26 mouse cellular contexts compared by ENCODE assay signal in the genomic region with DNA sequence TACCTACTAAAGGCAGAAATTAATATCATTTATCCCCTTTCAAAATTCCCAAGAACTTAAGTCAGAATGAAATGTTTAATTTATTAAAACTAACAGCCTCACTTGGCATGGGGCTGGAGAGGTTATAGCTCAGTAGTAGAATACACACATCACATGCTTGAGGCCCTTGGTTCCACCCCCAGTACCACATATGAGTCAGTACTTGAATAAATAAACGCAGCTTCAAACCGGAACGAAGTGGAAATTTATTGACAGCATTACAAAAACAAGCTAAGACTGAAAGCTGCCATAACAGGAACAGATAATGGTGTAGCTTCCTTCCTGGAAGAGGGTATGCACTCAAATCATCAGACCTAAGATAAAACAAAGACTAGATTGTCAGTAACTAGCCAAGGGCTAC. TPM values are rescaled to one million over a fixed set of nuclear protein-coding genes. Genes with fewer than 3 reads are reported as not detected.
"Had no signal": no experiment of that assay in that cellular context is flagged by ENCODE, and none has a peak within 500 bp of the region (broad histone marks: within the 10 kb centered on the region; RNA-seq: fewer than 3 reads in every experiment).

No protein-coding gene starts in this region.

- ATAC-seq: liver, postnatal 0 days; lung, postnatal 0 days; midbrain, embryonic 15.5 days had no signal

- DNase-seq: kidney, adult 2 months; kidney, postnatal 25 days; layer of hippocampus, adult 9-11 months; layer of hippocampus, postnatal 36 days; left cerebral cortex, postnatal 4 days; liver, postnatal 0 days; lung, embryonic 14.5 days; right cerebral cortex, postnatal 14 days; spleen, adult 18-20 months; thymus, postnatal 25 days had no signal

- H3K27me3 ChIP-seq: limb, embryonic 12.5 days; limb, embryonic 15.5 days; midbrain, embryonic 12.5 days; midbrain, embryonic 15.5 days; neural tube, embryonic 13.5 days; stomach, embryonic 15.5 days had no signal

RNA-seq across cellular contexts. Expression of a gene that starts 42.8 kb away (rescaled TPM):
- total RNA-seq: layer of hippocampus, adult 2 months; layer of hippocampus, postnatal 36 days; left cerebral cortex, adult 2 months; left cerebral cortex, postnatal 10 days; left cerebral cortex, postnatal 4 days; megakaryocyte, adult 5-6 weeks; neutrophil, adult 5-6 weeks had no signal
- polyA plus RNA-seq: kidney, embryonic 14.5 days; kidney, postnatal 0 days; large intestine, adult 2 months; limb, embryonic 12.5 days; limb, embryonic 15.5 days; liver, postnatal 0 days; lung, postnatal 0 days; macrophage; midbrain, embryonic 12.5 days; midbrain, embryonic 15.5 days had no signal
